Mouse (Mus musculus) thymus, adult 18-20 months (tissue): Measurements from ENCODE around the gene Duoxa1.
A peak's percentile ranks its signal among the peaks of the same experiment; 100 is the strongest.
"Not testable (repeated sequence)": the region's sequence is repeated elsewhere in the genome, so short reads cannot be mapped to it uniquely, and the experiment has no call there.

Experiments
- DNase-seq, 2 experiments: peaks; one replicate each; pipeline ENCODE4 v3.0.0; 2022; ENCODE audit warnings: mixed read lengths in 2 of 2

Gene Duoxa1

GRCm38 (mm10) chr2:122330317-122330716, 16.8 kb upstream of the Duoxa1 start:
- DNase-seq: not testable (repeated sequence)

DNA sequence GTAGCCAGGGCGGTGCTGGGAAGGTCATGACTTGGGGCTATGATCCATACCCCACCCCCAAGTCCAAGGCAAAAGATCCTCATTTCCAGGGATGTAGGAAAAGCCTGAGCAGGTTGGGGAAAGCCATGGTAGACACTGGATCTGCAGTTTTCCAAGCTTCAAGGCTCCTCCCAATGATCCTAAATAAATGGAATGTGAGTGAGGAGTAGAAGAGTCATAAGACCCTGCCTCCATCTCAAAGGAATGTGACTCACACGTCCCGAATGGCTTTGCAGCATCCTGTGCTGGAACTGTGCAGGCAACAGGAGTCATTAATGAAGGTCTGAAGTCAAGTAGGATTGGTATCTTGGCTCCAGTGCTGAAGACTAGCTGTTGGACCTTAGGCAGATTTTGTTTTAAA, 14.5 kb upstream of the Duoxa1 start:
- DNase-seq: no peak

- no peak for DNase-seq
Measured at GRCm38 (mm10) chr2:122325361-122325760, 11.8 kb upstream of the Duoxa1 start.

DNA sequence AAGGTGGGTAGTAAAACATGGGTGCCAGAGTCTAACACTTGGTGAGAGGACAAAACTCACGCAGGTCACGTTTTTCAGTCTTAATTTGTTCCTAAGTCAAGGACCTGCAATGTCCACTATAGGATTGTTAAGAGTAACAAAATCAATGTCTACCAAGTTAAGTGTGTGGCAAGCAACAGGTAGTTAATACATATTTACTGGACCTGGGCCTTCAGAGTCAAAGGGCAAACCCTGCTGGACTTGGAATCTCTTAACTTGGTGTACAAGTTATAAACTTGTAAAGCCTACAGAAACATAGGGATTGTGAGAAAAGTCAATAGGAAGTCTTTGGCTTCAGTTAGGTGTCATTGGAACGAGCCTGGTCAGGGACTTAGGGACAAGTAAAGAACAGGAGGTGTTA, 11.1 kb upstream of the Duoxa1 start:
- no peak for DNase-seq

GRCm38 (mm10) chr2:122323960-122324359, 10.4 kb upstream of the Duoxa1 start:
- DNase-seq: no peak

- DNase-seq: no peak
Measured at GRCm38 (mm10) chr2:122317384-122317783, 3.9 kb upstream of the Duoxa1 start.

DNA sequence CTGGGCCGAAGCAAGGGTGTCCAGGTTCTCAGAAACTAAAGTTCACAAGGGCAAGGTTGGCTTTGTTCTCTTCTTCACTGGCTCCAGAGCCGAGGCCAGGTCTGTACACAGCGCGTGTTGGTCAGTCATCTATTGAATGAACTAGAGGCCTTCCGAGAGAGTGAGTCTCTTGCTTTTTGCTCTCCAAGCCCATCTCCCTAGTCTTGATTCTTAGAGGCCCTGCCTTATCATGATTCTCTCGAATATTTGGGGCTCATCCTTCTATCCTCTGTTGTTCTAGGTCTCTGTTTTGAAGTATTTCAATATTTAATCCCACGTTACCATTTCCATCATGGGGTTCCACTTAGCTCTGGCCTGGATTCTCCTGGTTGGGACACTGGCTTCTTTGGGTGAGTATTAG, 1.8 kb upstream of the Duoxa1 start, which contains the start of gene Duox1:
Gene Duox1, plus strand, starts transcription at position 301 of the 400 bp plus-strand sequence.
- no peak for DNase-seq

- DNase-seq: peak in 1 of 2 experiments; percentile 49
Measured at GRCm38 (mm10) chr2:122312722-122313417, 660 bp downstream of the Duoxa1 start.

DNA sequence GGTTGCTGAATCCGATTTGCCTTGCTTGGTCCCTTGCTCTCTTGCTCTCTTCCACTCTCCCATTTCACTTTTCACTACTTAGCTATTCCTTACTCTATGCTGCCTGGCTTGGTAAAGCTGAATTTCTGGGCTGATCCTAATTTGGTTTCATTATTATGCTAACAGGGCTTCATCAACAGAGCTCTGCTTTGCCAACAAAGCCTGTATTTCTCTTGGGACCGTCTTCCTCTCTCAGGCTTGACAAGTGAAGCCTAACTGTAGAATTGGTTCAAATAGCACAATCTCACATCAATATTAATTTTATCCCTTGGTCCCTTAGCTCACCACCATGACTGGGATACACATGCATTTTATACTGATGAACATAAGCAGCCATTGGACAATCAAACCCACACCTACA, 2.0 kb downstream of the Duoxa1 start:
- DNase-seq: no peak

DNA sequence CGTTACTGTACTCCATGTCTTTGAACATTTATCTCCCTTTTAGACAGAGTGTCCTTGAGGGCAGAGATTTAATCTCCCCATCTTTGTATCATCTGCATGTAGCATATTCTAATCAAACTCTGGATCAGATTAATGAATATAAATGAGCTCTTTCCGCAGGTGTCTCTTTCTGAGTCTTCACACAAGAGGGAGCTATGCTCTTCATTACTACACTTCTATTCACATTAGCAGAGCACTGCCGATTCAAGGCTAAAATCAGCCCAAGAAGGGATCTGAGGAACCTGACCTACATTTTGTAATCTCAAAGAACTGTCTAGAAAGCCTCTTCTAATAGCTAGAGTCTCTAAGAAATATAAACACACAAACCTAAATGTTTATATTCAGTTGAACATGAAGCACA, 3.9 kb downstream of the Duoxa1 start:
- no peak for DNase-seq

DNA sequence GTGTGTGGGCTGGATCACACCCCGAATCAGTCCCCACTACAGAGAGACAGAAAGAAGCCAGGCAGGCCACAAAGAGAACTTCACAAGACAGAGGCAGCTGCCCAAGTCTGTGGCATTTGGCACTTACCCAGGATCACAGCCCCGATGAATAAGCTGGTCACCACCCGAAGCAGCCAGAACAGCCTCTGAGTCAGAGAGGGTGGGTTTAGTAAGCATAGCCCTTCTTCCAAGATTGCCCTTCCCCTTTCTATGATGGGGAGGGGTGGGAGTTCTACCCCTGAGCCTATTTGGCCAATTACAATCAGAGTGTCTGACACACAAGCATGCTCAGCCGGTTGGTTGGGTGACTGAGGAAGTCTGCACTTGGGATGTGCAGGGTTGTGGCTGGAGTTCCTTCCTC, 7.3 kb downstream of the Duoxa1 start:
- DNase-seq: no peak

- no peak for DNase-seq
Measured at GRCm38 (mm10) chr2:122305097-122305892, 8.2 kb downstream of the Duoxa1 start.

DNA sequence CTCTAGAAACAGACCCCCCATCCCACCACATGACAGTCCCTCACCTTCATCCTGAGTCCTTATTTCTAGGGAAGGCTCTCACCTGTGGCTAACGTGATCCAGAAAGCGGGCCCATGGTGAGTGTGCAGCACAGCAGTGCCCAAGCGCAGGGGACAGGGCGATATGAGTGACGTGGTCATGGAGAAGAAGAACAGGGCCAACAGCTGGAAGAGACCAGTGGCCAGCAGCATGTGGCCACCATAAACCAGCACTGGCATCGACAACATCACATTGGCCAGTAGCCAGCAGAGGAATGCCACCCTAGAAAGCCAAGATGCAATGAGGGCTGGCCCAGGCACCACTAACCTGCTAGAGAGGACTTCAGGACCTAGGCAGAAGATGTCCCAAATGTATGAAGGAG, 9.0 kb downstream of the Duoxa1 start:
- no peak for DNase-seq

DNA sequence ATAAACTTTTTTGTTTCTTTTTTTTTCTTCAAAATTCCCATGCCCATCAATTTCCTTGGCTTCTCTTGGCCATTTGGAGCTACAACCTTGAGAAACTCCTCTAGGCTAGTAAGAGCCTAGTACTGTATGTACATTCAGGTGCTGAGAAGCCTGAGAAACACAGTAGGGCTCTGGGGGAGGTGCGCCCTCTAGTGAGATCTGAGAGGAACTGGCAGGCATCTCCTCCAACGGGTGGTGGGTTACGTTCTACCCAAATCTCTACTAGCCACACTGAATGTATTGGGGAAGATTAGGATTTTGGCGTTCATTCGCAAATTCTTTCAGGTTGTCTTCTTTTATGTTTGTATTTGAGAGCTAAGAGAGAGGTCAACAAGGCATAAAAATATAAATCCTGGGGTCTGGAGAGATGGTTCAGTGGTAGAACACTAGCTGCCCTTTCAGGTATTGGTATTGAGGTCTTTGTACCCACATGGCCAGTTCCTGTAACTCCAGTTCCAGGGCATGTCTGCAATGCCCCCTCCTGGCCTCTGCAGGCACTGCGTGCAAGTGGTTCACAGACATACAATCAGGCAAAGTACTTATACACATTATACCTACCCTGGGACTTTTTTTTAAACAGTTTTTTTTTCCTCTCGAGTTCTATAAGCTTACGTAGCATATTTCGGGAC, 10.8 kb downstream of the Duoxa1 start:
- DNase-seq: peak; percentile 38 to 50

DNA sequence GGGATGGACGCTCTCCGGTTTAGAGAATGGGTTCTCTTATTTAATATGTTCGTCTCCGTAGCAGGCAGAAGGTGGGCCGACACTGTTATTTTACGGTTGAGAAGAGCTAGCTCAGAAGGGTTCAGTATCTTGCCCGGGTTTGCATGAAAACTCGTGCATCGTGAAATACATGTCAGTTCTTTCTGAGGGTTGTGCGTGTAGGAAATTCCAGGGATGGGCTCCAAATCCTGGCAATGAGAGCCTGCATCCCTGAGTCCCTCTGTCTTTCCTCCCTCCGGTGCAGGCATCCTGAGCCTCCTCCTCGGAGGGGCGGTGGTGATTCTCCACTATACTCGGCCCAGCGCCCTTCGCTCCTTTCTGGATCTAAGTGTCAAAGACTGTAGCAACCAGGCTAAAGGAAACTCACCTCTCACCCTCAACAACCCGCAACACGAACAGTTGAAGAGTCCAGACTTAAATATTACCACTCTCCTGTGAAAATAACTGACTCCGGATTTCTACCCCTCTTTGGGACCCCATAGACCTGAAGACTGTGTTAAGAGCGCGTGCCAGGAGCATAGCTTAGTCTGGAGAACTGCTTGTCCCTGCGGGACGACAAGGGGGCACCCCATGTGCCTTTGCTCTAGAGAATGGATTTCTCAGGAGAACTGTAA, 11.5 kb downstream of the Duoxa1 start:
- DNase-seq: no peak

GRCm38 (mm10) chr2:122301081-122301920, 12.2 kb downstream of the Duoxa1 start:
- DNase-seq: no peak

GRCm38 (mm10) chr2:122300656-122301020, 12.9 kb downstream of the Duoxa1 start:
- no peak for DNase-seq

DNA sequence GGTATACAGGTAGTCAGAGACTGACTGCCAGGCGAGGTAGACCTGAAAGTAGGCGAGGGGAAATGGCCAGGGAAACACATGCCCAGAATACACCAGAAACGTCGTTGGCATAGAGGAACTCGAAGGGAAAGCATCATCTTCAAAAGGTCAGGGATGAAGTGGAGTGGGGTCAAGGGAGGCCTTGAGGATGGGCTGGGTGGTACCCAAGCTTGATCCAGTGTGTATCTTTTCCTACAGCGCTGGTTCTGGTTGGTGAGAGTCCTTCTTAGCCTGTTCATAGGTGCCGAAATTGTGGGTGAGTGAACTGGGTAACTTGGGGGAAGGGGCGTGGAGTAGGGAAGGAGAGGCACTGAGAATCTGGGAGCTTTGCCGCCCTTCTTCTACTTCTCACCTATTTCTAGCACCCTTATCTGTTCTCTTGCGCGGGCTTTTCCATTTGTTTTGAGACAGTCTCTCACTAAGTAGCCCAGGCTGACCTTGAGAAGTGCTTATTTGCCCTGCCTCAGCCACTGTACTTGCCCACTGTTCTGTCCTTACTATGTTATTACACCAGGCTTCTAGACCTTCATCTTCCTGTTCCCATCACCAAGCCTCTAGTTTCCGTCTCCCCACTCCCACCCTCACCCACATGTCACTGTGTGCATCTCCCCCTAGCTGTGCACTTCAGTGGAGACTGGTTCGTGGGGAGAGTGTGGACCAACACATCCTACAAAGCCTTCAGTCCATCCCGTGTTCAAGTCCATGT, 13.4 kb downstream of the Duoxa1 start:
- DNase-seq: no peak

DNA sequence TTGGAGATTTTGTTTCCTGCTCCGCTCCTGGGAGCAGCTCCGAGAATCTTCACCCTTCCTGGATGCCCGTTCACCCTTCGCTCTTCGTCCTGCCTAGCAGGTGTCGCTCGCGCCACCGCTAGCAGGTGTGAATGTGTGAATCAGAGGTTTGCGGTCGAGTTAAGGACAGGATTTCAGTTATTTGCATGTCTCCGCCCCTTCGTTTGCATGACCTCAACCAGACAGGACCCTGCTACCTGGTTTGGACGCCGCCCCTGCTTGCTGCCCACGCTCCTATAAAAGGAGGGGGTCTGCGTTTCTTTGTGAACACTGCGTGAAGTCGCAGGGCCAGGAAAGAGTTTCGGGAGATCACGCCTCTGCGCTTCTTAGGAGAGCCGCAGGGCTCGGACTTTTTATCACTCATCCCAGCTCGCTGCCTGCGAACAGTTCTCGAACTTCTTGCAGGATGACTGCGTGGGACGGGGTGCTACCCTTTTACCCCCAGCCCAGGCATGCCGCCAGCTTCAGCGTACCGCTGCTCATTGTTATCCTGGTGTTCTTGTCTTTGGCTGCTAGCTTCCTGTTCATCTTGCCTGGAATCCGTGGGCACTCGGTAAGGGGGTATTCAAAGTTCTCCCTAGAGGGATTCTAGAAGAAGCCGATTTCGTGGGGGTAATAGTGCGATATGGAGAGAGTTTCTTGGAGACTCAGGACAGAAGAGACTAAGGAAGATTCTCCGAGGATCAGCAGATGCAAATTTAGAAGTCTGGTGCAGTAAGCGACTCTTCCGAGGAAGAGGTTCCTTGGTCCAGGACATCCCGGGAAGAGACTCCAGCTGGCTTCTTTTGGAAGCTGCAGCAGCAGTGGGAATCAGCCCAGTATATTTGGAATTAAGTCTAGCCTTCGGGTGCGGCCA, 14.7 kb downstream of the Duoxa1 start, which contains the start of gene Duoxa2:
Gene Duoxa2, plus strand, starts transcription at position 305 of the 895 bp plus-strand sequence.
- peak in 1 of 2 experiments; percentile 37 for DNase-seq

GRCm38 (mm10) chr2:122298096-122298499, 15.4 kb downstream of the Duoxa1 start, which contains the start of gene Duox2:
Gene Duox2 (minus strand): TSS chr2:122298449.
- no peak for DNase-seq
